Mouse (Mus musculus) kidney, embryonic 16.5 days (tissue): ENCODE results near the gene Maob. TPM values are rescaled to one million over a fixed set of nuclear protein-coding genes. Genes with fewer than 3 reads are reported as not detected.
A peak's percentile ranks its signal among the peaks of the same experiment; 100 is the strongest.

ENCODE experiments used
- ATAC-seq: fragments of 200-750 bp; cut with Nextera tagmentation; 2 replicates; pipeline ENCODE4 v1.8.0; 2017; ENCODE audit warnings: moderate TSS enrichment; ENCODE audit not compliant: low FRiP score, low TSS enrichment
- H3K27ac ChIP-seq: fragments of 300-500 bp; sonication (generic); 2 replicates; pipeline ENCODE4 v1.5.1; 2014; ENCODE audit warnings: low read length
- H3K27me3 ChIP-seq: fragments of 300-500 bp; sonication (generic); 2 replicates; pipeline ENCODE4 v1.6.1; 2014; ENCODE audit warnings: low read length, control low read depth, mixed read lengths; ENCODE audit not compliant: insufficient read depth
- H3K36me3 ChIP-seq: fragments of 300-500 bp; sonication (generic); 2 replicates; pipeline ENCODE4 v1.6.1; 2014; ENCODE audit warnings: low read length, control low read depth, mixed read lengths; ENCODE audit not compliant: insufficient read depth
- H3K4me1 ChIP-seq: fragments of 300-500 bp; sonication (generic); 2 replicates; pipeline ENCODE4 v1.6.1; 2014; ENCODE audit warnings: low read length, control low read depth, mixed read lengths; ENCODE audit not compliant: insufficient read depth
- H3K4me2 ChIP-seq: fragments of 300-500 bp; sonication (generic); replicated peaks from 2 replicates; pipeline ENCODE4 v1.6.1; 2014; ENCODE audit warnings: low read depth, low read length
- H3K4me3 ChIP-seq: fragments of 300-500 bp; sonication (generic); 2 replicates; pipeline ENCODE4 v1.5.1; 2014; ENCODE audit warnings: mild to moderate bottlenecking, low read length
- H3K9ac ChIP-seq: fragments of 300-500 bp; sonication (generic); replicated peaks from 2 replicates; pipeline ENCODE4 v1.6.1; 2014; ENCODE audit warnings: low read length
- H3K9me3 ChIP-seq: fragments of 300-500 bp; sonication (generic); 2 replicates; pipeline ENCODE4 v1.6.1; 2016; ENCODE audit warnings: low read length, control low read depth
- WGBS: fragments of 180-500 bp; shearing (Covaris S2); extraction: QIAGEN DNeasy Blood & Tissue Kit; methylation state at CpG from one replicate; pipeline ENCODE4 v1.1.7; 2014; 5-methylcytosine and 5-hydroxymethylcytosine counted together
- polyA plus RNA-seq: library from polyadenylated mRNA; unstranded; fragments of >200 nt; fragmentation: Nextera tagmentation; extraction: Ambion mirVana; gene quantifications from 2 replicates; pipeline ENCODE4 v1.2.1, GENCODE M21; 2015

The Maob gene
- 5.8 and 7.4 TPM in 2 replicates for polyA plus RNA-seq

- Histone ChIP-seq H3K4me3 (peak within 1 kb of the TSS; percentile 34), H3K4me2 (peak within 1 kb of the TSS; percentile 50), H3K36me3 (no peaks in the 10 kb centered on the region), H3K27ac (no peak within 1 kb of the TSS), H3K9ac (no peak within 1 kb of the TSS; the same call in 1 of the 2 replicates), H3K4me1 (no peaks in the 10 kb centered on the region), H3K27me3 (no peaks in the 10 kb centered on the region; the same call in 1 of the 2 replicates), H3K9me3 (no peaks in the 10 kb centered on the region)
- ATAC-seq: peak; percentile 61; the same call in 1 of the 2 replicates
- WGBS: 21% methylated on average over 7 of the region's 18 CpGs
These were observed at the start of gene Maob for GRCm38 (mm10) chrX:16817261-16817769. Gene Maob, minus strand, starts transcription at chrX:16817366.

DNA sequence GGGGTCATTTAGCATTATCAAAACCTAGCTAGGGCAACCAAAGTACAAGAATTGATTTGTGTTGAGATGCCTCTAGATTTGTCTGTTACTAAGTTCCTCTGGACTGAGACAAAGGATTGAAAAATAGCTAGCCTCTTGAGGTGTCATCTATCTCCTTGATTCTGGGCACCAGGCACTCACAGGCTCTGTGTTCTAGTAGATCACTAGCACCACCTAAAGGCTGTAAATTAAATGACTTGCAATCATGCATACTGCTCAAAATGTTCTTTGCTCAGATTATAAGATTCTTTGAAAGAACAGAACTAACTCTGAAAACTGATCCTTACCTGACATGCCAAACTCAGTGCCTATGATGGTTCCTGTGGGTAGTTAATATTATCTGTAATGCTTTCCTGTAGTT, 43.1 kb upstream of the Maob start:
- no peaks in the 10 kb centered on the region for H3K36me3 ChIP-seq
- ATAC-seq: no peak

GRCm38 (mm10) chrX:16846034-16846433, 28.9 kb upstream of the Maob start:
- 88% methylated on average over 2 of the region's 2 CpGs for WGBS
- Histone ChIP-seq H3K9me3 (no peaks in the 10 kb centered on the region), H3K27ac (no peak overlapping the region), H3K9ac (no peak overlapping the region), H3K4me1 (no peaks in the 10 kb centered on the region), H3K27me3 (no peaks in the 10 kb centered on the region), H3K4me3 (no peak overlapping the region), H3K36me3 (no peaks in the 10 kb centered on the region), H3K4me2 (no peak overlapping the region)
- no peak for ATAC-seq

More for the DNA sequence above, 43.1 kb upstream of the Maob start:
- H3K9ac ChIP-seq: no peak overlapping the region
- H3K27me3 ChIP-seq: no peaks in the 10 kb centered on the region
- no peak overlapping the region for H3K4me3 ChIP-seq
- no peaks in the 10 kb centered on the region for H3K4me1 ChIP-seq
- no peaks in the 10 kb centered on the region for H3K9me3 ChIP-seq
- H3K27ac ChIP-seq: no peak overlapping the region
- H3K4me2 ChIP-seq: no peak overlapping the region

- H3K27ac ChIP-seq: no peak overlapping the region
- 86% methylated on average over 2 of the region's 2 CpGs for WGBS
These were observed 24.3 kb upstream of the Maob start for GRCm38 (mm10) chrX:16841443-16841842.

GRCm38 (mm10) chrX:16837293-16837692, 20.1 kb upstream of the Maob start:
- no peak overlapping the region for H3K27ac ChIP-seq
- H3K4me2 ChIP-seq: no peak overlapping the region
- H3K9ac ChIP-seq: no peak overlapping the region
- no peaks in the 10 kb centered on the region for H3K27me3 ChIP-seq
- no peaks in the 10 kb centered on the region for H3K36me3 ChIP-seq
- 85% methylated on average over 1 of the region's 1 CpGs for WGBS
- no peak overlapping the region for H3K4me3 ChIP-seq
- H3K9me3 ChIP-seq: no peaks in the 10 kb centered on the region
- ATAC-seq: no peak
- H3K4me1 ChIP-seq: no peaks in the 10 kb centered on the region

More at GRCm38 (mm10) chrX:16841443-16841842, 24.3 kb upstream of the Maob start:
- H3K36me3 ChIP-seq: no peaks in the 10 kb centered on the region
- H3K4me3 ChIP-seq: no peak overlapping the region
- H3K9ac ChIP-seq: no peak overlapping the region
- no peaks in the 10 kb centered on the region for H3K4me1 ChIP-seq
- H3K4me2 ChIP-seq: no peak overlapping the region
- H3K9me3 ChIP-seq: no peaks in the 10 kb centered on the region
- H3K27me3 ChIP-seq: no peaks in the 10 kb centered on the region
- no peak for ATAC-seq

- Histone ChIP-seq H3K27ac (no peak overlapping the region), H3K9ac (no peak overlapping the region), H3K36me3 (no peaks in the 10 kb centered on the region), H3K9me3 (no peaks in the 10 kb centered on the region), H3K4me1 (no peaks in the 10 kb centered on the region), H3K4me2 (no peak overlapping the region), H3K27me3 (no peaks in the 10 kb centered on the region), H3K4me3 (no peak overlapping the region)
- ATAC-seq: no peak
These were observed 19.4 kb upstream of the Maob start for GRCm38 (mm10) chrX:16836488-16837082.

GRCm38 (mm10) chrX:16826028-16826427, 8.9 kb upstream of the Maob start:
- no peaks in the 10 kb centered on the region for H3K4me1 ChIP-seq
- 71% methylated on average over 1 of the region's 1 CpGs for WGBS
- no peak overlapping the region for H3K4me2 ChIP-seq
- H3K36me3 ChIP-seq: no peaks in the 10 kb centered on the region
- no peak overlapping the region for H3K4me3 ChIP-seq
- no peaks in the 10 kb centered on the region for H3K27me3 ChIP-seq
- H3K27ac ChIP-seq: no peak overlapping the region
- H3K9me3 ChIP-seq: no peaks in the 10 kb centered on the region
- no peak for ATAC-seq
- H3K9ac ChIP-seq: no peak overlapping the region

DNA sequence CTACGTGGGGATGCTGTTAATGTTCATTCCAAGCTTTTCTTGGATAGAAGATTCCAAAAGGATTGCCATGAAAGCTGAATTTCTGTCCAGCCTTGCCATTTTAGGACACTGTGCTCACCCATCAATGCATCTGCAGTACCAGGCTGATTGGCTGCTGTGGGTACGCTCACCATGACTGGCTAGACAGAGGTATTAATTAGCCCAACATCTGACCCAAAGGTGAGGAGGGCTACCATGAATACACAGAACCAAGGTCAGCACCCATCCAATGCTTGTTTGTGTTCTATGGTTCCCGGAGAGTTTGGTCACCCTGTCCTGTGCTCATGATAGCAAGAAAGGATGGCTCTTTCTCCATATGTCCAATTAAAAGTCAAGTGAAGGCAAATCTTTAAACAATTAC, 1.2 kb downstream of the Maob start:
- WGBS: 90% methylated on average over 3 of the region's 3 CpGs
- Histone ChIP-seq H3K27ac (no peak overlapping the region), H3K9ac (no peak overlapping the region), H3K4me2 (no peak overlapping the region), H3K36me3 (no peaks in the 10 kb centered on the region), H3K4me3 (no peak overlapping the region), H3K9me3 (no peaks in the 10 kb centered on the region), H3K27me3 (no peaks in the 10 kb centered on the region; the same call in 1 of the 2 replicates), H3K4me1 (no peaks in the 10 kb centered on the region)
- no peak for ATAC-seq

- H3K9ac ChIP-seq: no peak overlapping the region
- no peak overlapping the region for H3K27ac ChIP-seq
- ATAC-seq: no peak
- no peaks in the 10 kb centered on the region; the same call in 1 of the 2 replicates for H3K27me3 ChIP-seq
- H3K4me1 ChIP-seq: no peaks in the 10 kb centered on the region
- no peaks in the 10 kb centered on the region for H3K36me3 ChIP-seq
- H3K4me2 ChIP-seq: no peak overlapping the region
- no peaks in the 10 kb centered on the region for H3K9me3 ChIP-seq
- 66% methylated on average over 3 of the region's 3 CpGs for WGBS
- H3K4me3 ChIP-seq: no peak overlapping the region
These were observed 5.1 kb downstream of the Maob start for GRCm38 (mm10) chrX:16812080-16812479.

DNA sequence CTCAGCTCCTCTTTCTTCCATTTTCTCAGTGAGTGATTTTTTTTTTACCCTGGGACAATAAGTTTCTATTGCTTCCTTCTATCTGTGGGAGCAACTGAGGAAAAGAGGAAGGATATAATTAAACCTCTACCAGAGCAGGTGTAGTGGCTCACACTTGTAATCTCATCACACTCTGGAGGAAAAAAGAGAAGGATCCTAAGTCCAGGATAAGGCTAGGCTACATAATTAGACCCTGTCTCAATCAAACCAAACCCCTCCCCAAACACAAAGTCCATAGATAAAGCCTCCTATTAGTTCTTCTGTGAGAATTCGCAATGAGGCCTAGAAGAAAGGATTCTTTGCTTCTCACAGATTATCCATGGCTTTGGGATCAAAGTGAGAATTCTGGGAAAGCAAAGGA, 49.7 kb downstream of the Maob start:
- WGBS: 74% methylated on average over 1 of the region's 1 CpGs
- no peak overlapping the region for H3K27ac ChIP-seq
- no peaks in the 10 kb centered on the region for H3K36me3 ChIP-seq
- no peak overlapping the region for H3K4me3 ChIP-seq
- H3K4me2 ChIP-seq: no peak overlapping the region
- no peak overlapping the region for H3K9ac ChIP-seq
- no peaks in the 10 kb centered on the region for H3K9me3 ChIP-seq
- no peaks in the 10 kb centered on the region for H3K4me1 ChIP-seq
- no peak for ATAC-seq
- no peaks in the 10 kb centered on the region for H3K27me3 ChIP-seq
